Mouse (Mus musculus) CH12.LX (cell line): ENCODE measurements around the gene Col16a1. TPM values are rescaled to one million over a fixed set of nuclear protein-coding genes. Genes with fewer than 3 reads are reported as not detected.

Source experiments
- DNase-seq: peaks from one replicate; pipeline ENCODE4 v3.0.0-alpha.2; 2013; ENCODE audit errors: extremely low read depth
- H3K27ac ChIP-seq: 2 replicates; pipeline ENCODE4 v1.5.1; 2012; ENCODE audit warnings: low read depth, mild to moderate bottlenecking, control low read depth, moderate library complexity; ENCODE audit not compliant: insufficient read depth
- H3K27me3 ChIP-seq: replicated peaks from 2 replicates; pipeline ENCODE3; 2012; ENCODE audit warnings: inconsistent platforms
- H3K36me3 ChIP-seq, 2 experiments: replicated peaks in 1 of 2; 2 replicates each; pipeline versions ENCODE3 to v1.6.1; 2012; ENCODE audit warnings: inconsistent platforms in 1 of 2, low read length in 1 of 2, mild to moderate bottlenecking in 1 of 2, mixed read lengths in 1 of 2, moderate library complexity in 1 of 2; ENCODE audit not compliant: control insufficient read depth in 1 of 2, insufficient read depth in 1 of 2
- H3K4me1 ChIP-seq, 2 experiments: 2 replicates each; pipeline ENCODE4 v1.6.1; 2012; ENCODE audit warnings: inconsistent platforms in 1 of 2, moderate library complexity in 1 of 2; ENCODE audit not compliant: insufficient read depth in 2 of 2, control insufficient read depth in 1 of 2
- H3K4me2 ChIP-seq: 2 replicates; pipeline ENCODE4 v1.6.1; 2012; ENCODE audit warnings: low read depth, mild to moderate bottlenecking, control low read depth; ENCODE audit not compliant: poor library complexity, insufficient read depth, severe bottlenecking
- H3K4me3 ChIP-seq, 3 experiments: fragments of 150-350 bp in 1 of 3; sonication (generic) in 1 of 3; replicated peaks in 1 of 3; 2 replicates each; pipeline versions ENCODE3 to v1.5.1; 2011 to 2012; ENCODE audit warnings: low read depth in 2 of 3, low read length in 2 of 3, mild to moderate bottlenecking in 2 of 3, moderate library complexity in 2 of 3, control low read depth in 1 of 3, improper control_type of control experiment in 1 of 3, inconsistent platforms in 1 of 3, mixed read lengths in 1 of 3; ENCODE audit not compliant: poor library complexity in 1 of 3
- H3K79me2 ChIP-seq: replicated peaks from 2 replicates; pipeline ENCODE4 v1.6.1; 2012; ENCODE audit warnings: mild to moderate bottlenecking, moderate library complexity; ENCODE audit not compliant: control insufficient read depth, poor library complexity, insufficient read depth, severe bottlenecking; ENCODE audit errors: extremely low read depth
- H3K9ac ChIP-seq: 2 replicates; pipeline ENCODE4 v1.6.1; 2012; ENCODE audit warnings: low read depth, mild to moderate bottlenecking, control low read depth, moderate library complexity; ENCODE audit not compliant: insufficient read depth
- H3K9me3 ChIP-seq: replicated peaks from 2 replicates; pipeline ENCODE3; 2012; ENCODE audit warnings: low read length, inconsistent platforms, mixed read lengths
- BHLHE40 ChIP-seq: IDR thresholded peaks from 2 replicates; pipeline ENCODE4 v1.6.1; 2011; ENCODE audit warnings: mild to moderate bottlenecking, low read depth, low read length, improper control_type of control experiment
- CHD2 ChIP-seq: IDR thresholded peaks from 2 replicates; pipeline ENCODE4 v1.6.1; 2011; ENCODE audit warnings: low read length, improper control_type of control experiment
- CTCF ChIP-seq, 2 experiments: IDR thresholded peaks in 1 of 2; conservative IDR thresholded peaks in 1 of 2; 2 replicates each; pipeline ENCODE4 v1.5.1; 2011 to 2012; ENCODE audit warnings: low read depth in 2 of 2, low read length in 2 of 2, improper control_type of control experiment in 1 of 2, inconsistent platforms in 1 of 2, mild to moderate bottlenecking in 1 of 2, moderate library complexity in 1 of 2
- E2F4 ChIP-seq: IDR thresholded peaks from 2 replicates; pipeline ENCODE4 v1.6.1; 2011; ENCODE audit warnings: low read depth, low read length, improper control_type of control experiment; ENCODE audit not compliant: insufficient replicate concordance
- ELF1 ChIP-seq: IDR thresholded peaks from 2 replicates; pipeline ENCODE4 v1.6.1; 2014; ENCODE audit warnings: low read depth, mild to moderate bottlenecking, inconsistent platforms, low read length, improper control_type of control experiment
- EP300 ChIP-seq: IDR thresholded peaks from 2 replicates; pipeline ENCODE4 v1.6.1; 2011; ENCODE audit warnings: low read length, improper control_type of control experiment
- GABPA ChIP-seq: IDR thresholded peaks from 2 replicates; pipeline ENCODE4 v1.6.1; 2012; ENCODE audit warnings: low read depth, low read length, improper control_type of control experiment, inconsistent platforms; ENCODE audit not compliant: insufficient replicate concordance
- IRF4 ChIP-seq: IDR thresholded peaks from 2 replicates; pipeline ENCODE4 v1.6.1; 2014; ENCODE audit warnings: low read depth, mild to moderate bottlenecking, inconsistent platforms, low read length, improper control_type of control experiment
- JUND ChIP-seq: conservative IDR thresholded peaks from 2 replicates; pipeline ENCODE4 v1.6.1; 2011; ENCODE audit warnings: low read depth, low read length, improper control_type of control experiment
- KAT2A ChIP-seq: IDR thresholded peaks from 2 replicates; pipeline ENCODE4 v1.6.1; 2012; ENCODE audit warnings: low read length, improper control_type of control experiment, inconsistent platforms; ENCODE audit not compliant: insufficient replicate concordance
- MAFK ChIP-seq: IDR thresholded peaks from 2 replicates; pipeline ENCODE4 v1.6.1; 2011; ENCODE audit warnings: low read length, improper control_type of control experiment; ENCODE audit not compliant: insufficient replicate concordance
- MAZ ChIP-seq: IDR thresholded peaks from 2 replicates; pipeline ENCODE4 v1.6.1; 2012; ENCODE audit warnings: low read depth, mild to moderate bottlenecking, inconsistent platforms, low read length, improper control_type of control experiment, moderate library complexity
- MEF2A ChIP-seq: IDR thresholded peaks from 2 replicates; pipeline ENCODE4 v1.6.1; 2014; ENCODE audit warnings: low read depth, mild to moderate bottlenecking, inconsistent platforms, low read length, improper control_type of control experiment, borderline replicate concordance
- MYC ChIP-seq: IDR thresholded peaks from 2 replicates; pipeline ENCODE4 v1.6.1; 2011; ENCODE audit warnings: low read depth, mild to moderate bottlenecking, improper control_type of control experiment, low read length
- PAX5 ChIP-seq: IDR thresholded peaks from 2 replicates; pipeline ENCODE4 v1.6.1; 2012; ENCODE audit warnings: low read length, inconsistent platforms, mixed read lengths
- POLR2AphosphoS2 ChIP-seq: IDR thresholded peaks from 2 replicates; pipeline ENCODE4 v1.6.1; 2011; ENCODE audit warnings: low read depth, low read length, improper control_type of control experiment
- TBP ChIP-seq: conservative IDR thresholded peaks from 2 replicates; pipeline ENCODE4 v1.6.1; 2011; ENCODE audit warnings: low read depth, low read length, improper control_type of control experiment
- TCF12 ChIP-seq: IDR thresholded peaks from 2 replicates; pipeline ENCODE4 v1.6.1; 2014; ENCODE audit warnings: low read depth, mild to moderate bottlenecking, inconsistent platforms, low read length, improper control_type of control experiment
- ZMIZ1 ChIP-seq: IDR thresholded peaks from 2 replicates; pipeline ENCODE4 v1.6.1; 2012; ENCODE audit warnings: low read depth, mild to moderate bottlenecking, inconsistent platforms, low read length, improper control_type of control experiment
- dilution Hi-C: fragments of 300-500 bp; cut with MboI; formaldehyde crosslinking; loops from 2 replicates; pipeline ENCODE4 v1.14.3; 2020; ENCODE audit warnings: low sequenced_read_pairs; ENCODE audit not compliant: extremely low pct_unique_long_range_greater_than_20kb, extremely low pct_ligation_motif_present
- in situ Hi-C: fragments of 300-500 bp; cut with MboI; formaldehyde crosslinking; loops from 3 replicates; pipeline ENCODE4 v1.14.3; 2019; ENCODE audit warnings: low sequenced_read_pairs, low pct_ligation_motif_present, low pct_unique_long_range_greater_than_20kb, mixed read lengths
- polyA plus RNA-seq: library from polyadenylated mRNA; unstranded; fragments of >175 nt; gene quantifications from 2 replicates; pipeline ENCODE4 v1.2.1, GENCODE M21; 2012; ENCODE audit warnings: low read depth; ENCODE audit not compliant: insufficient read length
- total RNA-seq, 2 experiments: library from RNA; depleted of rRNA; stranded (reverse); fragments of 300-350 nt in 1 of 2; fragments of >200 nt in 1 of 2; gene quantifications; 2 replicates each; pipeline ENCODE4 v1.2.3; 2012 to 2014

The Col16a1 gene
- total and polyA plus RNA-seq, 3 experiments: not detected

- TF ChIP-seq BHLHE40 (peak; percentile 14; the same call in 1 of the 2 replicates), KAT2A (no peak), PAX5 (no peak), ELF1 (peak; percentile 79), ZMIZ1 (no peak), MYC (peak; percentile 49; the same call in 1 of the 2 replicates), IRF4 (peak; percentile 37; the same call in 1 of the 2 replicates), CTCF (conservative IDR thresholded peaks at IDR 0.05 in 1 of 2, IDR thresholded peaks at IDR 0.05 in 1 of 2; ENCODE audit: low read depth in 2 of 2, low read length in 2 of 2) (no peak), TBP (no peak), GABPA (no peak), POLR2AphosphoS2 (no peak)
Observed at GRCm38 (mm10) chr4:130045609-130046008, 2.0 kb upstream of the Col16a1 start (continued).

DNA sequence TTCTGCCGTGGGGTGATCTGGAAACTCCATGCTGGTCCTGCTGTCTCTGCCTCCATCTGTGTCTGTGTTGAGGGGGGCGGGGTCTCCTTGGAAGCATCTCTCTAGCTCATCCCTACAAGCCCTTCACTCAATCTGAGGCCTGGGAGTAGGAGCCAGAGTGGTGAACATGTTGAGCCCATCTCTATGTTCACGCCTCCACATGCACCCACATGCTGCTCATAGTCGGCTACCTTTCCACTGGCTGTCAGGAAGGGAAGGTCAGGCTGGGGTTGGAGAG lies 501 bp downstream of the Col16a1 start:
- TF ChIP-seq CTCF (conservative IDR thresholded peaks at IDR 0.05 in 1 of 2, IDR thresholded peaks at IDR 0.05 in 1 of 2; ENCODE audit: low read depth in 2 of 2, low read length in 2 of 2): no peak
- TF ChIP-seq JUND: no peak
- TF ChIP-seq MAZ: no peak
- TF ChIP-seq POLR2AphosphoS2: no peak
- no peak for TF ChIP-seq MEF2A
- no peak for TF ChIP-seq TCF12
- no peak for TF ChIP-seq BHLHE40
- no peak for TF ChIP-seq CHD2
- no peak for TF ChIP-seq E2F4
- TF ChIP-seq GABPA: no peak
- no peak for TF ChIP-seq EP300
- no peak for TF ChIP-seq MAFK
- Histone ChIP-seq H3K79me2 (no peaks in the 10 kb centered on the region), H3K27ac (no peak overlapping the region), H3K27me3 (peaks cover 55% of the 10 kb centered on the region), H3K4me1 (peaks cover 11 to 26% of the 10 kb centered on the region in 2 experiments), H3K36me3 (no peaks in the 10 kb centered on the region), H3K9me3 (peaks cover 8% of the 10 kb centered on the region), H3K9ac (no peak overlapping the region), H3K4me3 (no peak overlapping the region), H3K4me2 (no peak overlapping the region)
- DNase-seq: no peak
- dilution Hi-C loops (no loop called here), in situ Hi-C loops (no loop called here)
